In the genomic region with DNA sequence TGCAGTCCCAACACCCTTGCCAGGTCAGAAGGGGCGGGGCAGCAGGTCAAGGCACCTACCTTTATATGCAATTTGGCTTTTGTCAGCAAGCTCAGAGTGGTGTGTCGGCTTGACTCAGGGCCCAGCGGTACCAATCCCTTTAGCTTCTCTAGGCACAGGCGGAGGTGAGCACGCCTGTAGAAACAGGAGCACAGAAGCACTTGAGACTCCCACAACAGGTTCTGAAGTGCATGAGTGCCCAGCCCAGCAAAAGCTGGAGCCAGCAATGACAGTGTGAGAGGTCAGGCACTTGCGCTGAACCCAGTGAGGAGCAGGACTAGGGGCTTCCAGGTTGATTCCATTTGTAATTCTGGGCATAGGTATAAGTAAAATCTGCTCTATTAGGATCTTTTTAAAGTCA, we compare ENCODE assay signal across 26 mouse cellular contexts. TPM values are rescaled to one million over a fixed set of nuclear protein-coding genes. Genes with fewer than 3 reads are reported as not detected.
DNase-seq lines count a peak whose midpoint lies in the region; ATAC-seq lines count a peak whose summit lies in the region.
"Had no signal": no experiment of that assay in that cellular context is flagged by ENCODE, and none has a peak within 500 bp of the region (broad histone marks: within the 10 kb centered on the region; RNA-seq: fewer than 3 reads in every experiment).

No protein-coding gene starts in this region.

- H3K27me3 ChIP-seq in lung, embryonic 16.5 days (ENCODE audit: control insufficient read depth, insufficient read depth, low read depth, low read length) = no peaks in the 10 kb centered on the region
- no peaks in the 10 kb centered on the region for H3K27me3 ChIP-seq in kidney, embryonic 15.5 days
- no peaks in the 10 kb centered on the region for H3K27me3 ChIP-seq in hindbrain, embryonic 12.5 days
- H3K27me3 ChIP-seq: forebrain, embryonic 12.5 days; forebrain, embryonic 15.5 days; heart, embryonic 12.5 days; heart, embryonic 15.5 days had no signal

- no peaks in the 10 kb centered on the region for H3K4me1 ChIP-seq in lung, embryonic 16.5 days (replicated peaks; ENCODE audit: control insufficient read depth, insufficient read depth, low read length)
- H3K4me1 ChIP-seq in kidney, embryonic 15.5 days = no peaks in the 10 kb centered on the region
- no peaks in the 10 kb centered on the region for H3K4me1 ChIP-seq in hindbrain, embryonic 12.5 days
- H3K4me1 ChIP-seq: forebrain, embryonic 12.5 days; forebrain, embryonic 15.5 days; hindbrain, embryonic 10.5 days had no signal

- H3K4me3 ChIP-seq in lung, embryonic 16.5 days (ENCODE audit: low read length) = no peak overlapping the region
- H3K4me3 ChIP-seq in kidney, embryonic 15.5 days (replicated peaks) = no peak overlapping the region
- H3K4me3 ChIP-seq in hindbrain, embryonic 12.5 days = no peak overlapping the region
- H3K4me3 ChIP-seq: forebrain, embryonic 12.5 days; forebrain, embryonic 15.5 days; heart, embryonic 12.5 days; heart, embryonic 15.5 days; hindbrain, embryonic 10.5 days had no signal

- H3K9ac ChIP-seq in lung, embryonic 16.5 days (ENCODE audit: low read length) = no peak overlapping the region
- no peak overlapping the region for H3K9ac ChIP-seq in kidney, embryonic 15.5 days
- no peak overlapping the region for H3K9ac ChIP-seq in hindbrain, embryonic 12.5 days
- H3K9ac ChIP-seq: forebrain, embryonic 12.5 days; forebrain, embryonic 15.5 days; heart, embryonic 12.5 days; heart, embryonic 15.5 days; hindbrain, embryonic 14.5 days had no signal

- 60% methylated on average over 6 of the region's 6 CpGs for whole genome bisulfite sequencing in lung, embryonic 16.5 days
- WGBS in kidney, embryonic 15.5 days = 92% methylated on average over 6 of the region's 6 CpGs
- whole genome bisulfite sequencing in hindbrain, embryonic 12.5 days = 86% methylated on average over 6 of the region's 6 CpGs

- peak; percentile 66; the same call in 1 of the 2 replicates for ATAC-seq in lung, embryonic 16.5 days (ENCODE audit: low read depth)
- no peak for ATAC-seq in kidney, embryonic 15.5 days (replicated peaks; ENCODE audit: low FRiP score)
- ATAC-seq in hindbrain, embryonic 12.5 days (ENCODE audit: low FRiP score) = no peak
- ATAC-seq: CD4-positive, CD25-positive, alpha-beta regulatory T cell, adult 4 months; forebrain, embryonic 15.5 days; hindbrain, postnatal 0 days had no signal

- no peak overlapping the region for H3K4me2 ChIP-seq in lung, embryonic 16.5 days (ENCODE audit: low read depth, low read length)
- no peak overlapping the region for H3K4me2 ChIP-seq in kidney, embryonic 15.5 days
- H3K4me2 ChIP-seq in hindbrain, embryonic 12.5 days (replicated peaks) = no peak overlapping the region
- H3K4me2 ChIP-seq: forebrain, embryonic 12.5 days; forebrain, embryonic 15.5 days; heart, embryonic 12.5 days; heart, embryonic 15.5 days; hindbrain, embryonic 14.5 days had no signal

- H3K27ac ChIP-seq in lung, embryonic 16.5 days (ENCODE audit: low read length) = no peak overlapping the region
- H3K27ac ChIP-seq in kidney, embryonic 15.5 days = no peak overlapping the region
- H3K27ac ChIP-seq in hindbrain, embryonic 12.5 days = no peak overlapping the region
- H3K27ac ChIP-seq: forebrain, embryonic 12.5 days; forebrain, embryonic 15.5 days; heart, embryonic 15.5 days; hindbrain, embryonic 10.5 days; hindbrain, embryonic 14.5 days; hindbrain, postnatal 0 days had no signal

- no peaks in the 10 kb centered on the region for H3K9me3 ChIP-seq in lung, embryonic 16.5 days (ENCODE audit: control insufficient read depth, low read length)
- no peaks in the 10 kb centered on the region for H3K9me3 ChIP-seq in kidney, embryonic 15.5 days (replicated peaks)
- H3K9me3 ChIP-seq in hindbrain, embryonic 12.5 days (replicated peaks) = no peaks in the 10 kb centered on the region
- H3K9me3 ChIP-seq: forebrain, embryonic 12.5 days; forebrain, embryonic 15.5 days; heart, embryonic 12.5 days; heart, embryonic 15.5 days; hindbrain, embryonic 10.5 days had no signal

- DNase-seq in lung, postnatal 14 days = peak; percentile 53
- peak; percentile 43 to 67 for DNase-seq in lung, postnatal 4 days
- no peak for DNase-seq in layer of hippocampus, postnatal 10 days (ENCODE audit: low spot score in 2 of 2)
- DNase-seq: adrenal gland, adult 2 months; adrenal gland, postnatal 14 days; cerebellum, adult 11-12 months; cerebellum, adult 8-10 months; cerebellum, postnatal 10 days; cerebellum, postnatal 36 days; gastrocnemius, postnatal 25 days; heart, adult 18-20 months; heart, postnatal 10 days; heart, postnatal 36 days had no signal

- peaks cover 27% of the 10 kb centered on the region for H3K36me3 ChIP-seq in lung, embryonic 16.5 days (ENCODE audit: control insufficient read depth, insufficient read depth, low read length)
- peaks cover 48% of the 10 kb centered on the region for H3K36me3 ChIP-seq in kidney, embryonic 15.5 days
- H3K36me3 ChIP-seq in hindbrain, embryonic 12.5 days = peaks cover 64% of the 10 kb centered on the region

RNA-seq across cellular contexts. Expression of a gene that starts 15.9 kb away (rescaled TPM):
- 15.2 and 15.5 TPM in 2 replicates for polyA plus RNA-seq in lung, embryonic 16.5 days (2015; fragmentation: Nextera tagmentation; extraction: Ambion mirVana)
- 10 to 100 TPM; 15.1 to 16.4 TPM for total RNA-seq in layer of hippocampus, postnatal 10 days (2021)
- 10.4 and 11.9 TPM in 2 replicates for polyA plus RNA-seq in kidney, embryonic 15.5 days (2015; fragmentation: Nextera tagmentation; extraction: Ambion mirVana)
- 30.1 and 30.4 TPM in 2 replicates for polyA plus RNA-seq in hindbrain, embryonic 12.5 days (2016; fragmentation: Nextera tagmentation; extraction: Ambion mirVana)

RNA-seq across cellular contexts. Expression of a gene that starts 25.1 kb away (rescaled TPM):
- polyA plus RNA-seq in lung, embryonic 16.5 days (2015; fragmentation: Nextera tagmentation; extraction: Ambion mirVana) = 1.0 and 5.3 TPM in 2 replicates
- 1 to 10 TPM in 1 of 2 experiments, under 1 TPM in 1; 0.91 to 1.6 TPM for total RNA-seq in layer of hippocampus, postnatal 10 days (2021)
- polyA plus RNA-seq in kidney, embryonic 15.5 days (2015; fragmentation: Nextera tagmentation; extraction: Ambion mirVana) = 2.6 and 4.5 TPM in 2 replicates
- polyA plus RNA-seq in hindbrain, embryonic 12.5 days (2016; fragmentation: Nextera tagmentation; extraction: Ambion mirVana) = 0.39 and 0.67 TPM in 2 replicates
- total RNA-seq: adrenal gland, adult 2 months; adrenal gland, postnatal 14 days; gastrocnemius, adult 8-10 months; gastrocnemius, postnatal 25 days; heart, adult 18-20 months; heart, postnatal 36 days; MEL had no signal

RNA-seq across cellular contexts. Expression of a gene that starts 31.3 kb away (rescaled TPM):
- 102 and 107 TPM in 2 replicates for polyA plus RNA-seq in lung, embryonic 16.5 days (2015; fragmentation: Nextera tagmentation; extraction: Ambion mirVana)
- 10 to 100 TPM; 56.4 to 63.5 TPM for total RNA-seq in layer of hippocampus, postnatal 10 days (2021)
- 106 and 123 TPM in 2 replicates for polyA plus RNA-seq in kidney, embryonic 15.5 days (2015; fragmentation: Nextera tagmentation; extraction: Ambion mirVana)
- polyA plus RNA-seq in hindbrain, embryonic 12.5 days (2016; fragmentation: Nextera tagmentation; extraction: Ambion mirVana) = 115 and 125 TPM in 2 replicates

Comparison
In these comparisons a context has a peak if more than half of its experiments do, and no peak if none do; other contexts are left out.
1. DNase-seq: peak in lung, postnatal 14 days (single experiment) and lung, postnatal 4 days (2 of 2); none in layer of hippocampus, postnatal 10 days (0 of 2).